Mouse (Mus musculus) T-cell, adult 2 months (primary cell): ENCODE results near the gene Adgrl1.

ENCODE experiments used
- DNase-seq: peaks from one replicate; pipeline ENCODE4 v3.0.0; 2022; ENCODE audit warnings: low spot score

The Adgrl1 gene

DNA sequence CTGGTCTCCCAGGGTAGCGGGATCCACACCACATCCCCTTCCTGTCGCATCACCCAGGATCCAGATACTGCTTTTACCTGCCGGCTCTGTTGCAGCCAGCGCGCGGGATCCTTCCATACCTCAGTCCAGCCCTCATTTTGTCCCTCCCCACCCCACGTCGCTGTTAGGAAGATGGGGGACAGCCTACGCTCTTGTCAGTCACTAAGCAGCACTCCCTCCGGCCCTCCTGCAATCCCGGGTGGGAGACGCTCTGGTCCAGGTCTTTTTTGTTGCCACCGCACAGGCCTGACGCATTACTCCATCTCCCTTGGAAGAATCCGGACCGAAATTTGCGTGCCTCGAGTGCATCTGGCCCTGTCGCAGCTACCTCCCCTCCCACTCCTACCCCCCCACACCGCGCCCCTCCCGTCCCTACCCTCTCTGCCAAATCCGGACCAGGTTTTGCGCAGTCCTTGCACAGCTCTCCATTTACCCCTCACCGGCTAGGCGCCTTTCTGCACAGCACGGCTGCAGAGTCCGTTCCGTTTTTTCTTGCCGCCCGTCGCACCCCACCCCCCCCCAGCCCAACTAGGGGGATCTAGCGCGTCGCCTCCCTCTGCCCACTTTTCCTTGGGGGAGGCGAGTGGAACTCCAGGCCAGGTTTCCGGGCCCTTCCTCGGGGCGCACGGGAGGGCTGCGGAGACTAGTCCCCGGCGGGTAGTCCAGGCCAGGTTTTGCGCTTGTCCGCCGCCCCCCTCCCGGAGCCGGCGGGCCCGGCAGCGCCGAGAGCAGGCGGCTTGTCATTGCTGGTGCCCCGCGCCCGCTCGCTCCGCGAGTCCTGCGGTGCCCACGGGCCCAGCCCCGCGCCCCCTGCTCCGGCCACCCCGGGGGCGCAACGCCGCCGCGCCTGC, at the start of gene Adgrl1:
TSS of gene Adgrl1 (plus strand) at position 743 of the 890 bp plus-strand sequence.
- DNase-seq = peak; percentile 77

DNA sequence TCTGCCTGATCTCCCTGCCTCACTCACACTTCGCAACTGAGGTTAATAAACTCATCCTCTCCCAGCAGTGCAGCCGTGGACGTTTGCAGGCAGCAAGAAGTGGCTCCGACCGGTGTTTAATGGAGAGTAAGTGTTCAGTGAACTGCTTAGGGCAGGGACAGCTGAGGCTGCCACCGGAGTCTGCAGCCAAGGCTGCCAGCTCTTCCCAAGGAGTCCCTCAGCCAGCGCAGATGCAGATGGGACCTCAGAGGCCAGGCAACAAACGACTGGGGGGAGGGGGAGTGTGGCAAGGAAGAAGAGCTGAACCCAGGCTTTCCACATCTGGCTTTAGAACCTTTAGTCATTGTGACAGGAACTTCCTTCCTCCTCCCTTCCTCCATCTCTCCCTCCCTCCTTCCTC, 47.6 kb upstream of the Adgrl1 start:
- no peak for DNase-seq

DNA sequence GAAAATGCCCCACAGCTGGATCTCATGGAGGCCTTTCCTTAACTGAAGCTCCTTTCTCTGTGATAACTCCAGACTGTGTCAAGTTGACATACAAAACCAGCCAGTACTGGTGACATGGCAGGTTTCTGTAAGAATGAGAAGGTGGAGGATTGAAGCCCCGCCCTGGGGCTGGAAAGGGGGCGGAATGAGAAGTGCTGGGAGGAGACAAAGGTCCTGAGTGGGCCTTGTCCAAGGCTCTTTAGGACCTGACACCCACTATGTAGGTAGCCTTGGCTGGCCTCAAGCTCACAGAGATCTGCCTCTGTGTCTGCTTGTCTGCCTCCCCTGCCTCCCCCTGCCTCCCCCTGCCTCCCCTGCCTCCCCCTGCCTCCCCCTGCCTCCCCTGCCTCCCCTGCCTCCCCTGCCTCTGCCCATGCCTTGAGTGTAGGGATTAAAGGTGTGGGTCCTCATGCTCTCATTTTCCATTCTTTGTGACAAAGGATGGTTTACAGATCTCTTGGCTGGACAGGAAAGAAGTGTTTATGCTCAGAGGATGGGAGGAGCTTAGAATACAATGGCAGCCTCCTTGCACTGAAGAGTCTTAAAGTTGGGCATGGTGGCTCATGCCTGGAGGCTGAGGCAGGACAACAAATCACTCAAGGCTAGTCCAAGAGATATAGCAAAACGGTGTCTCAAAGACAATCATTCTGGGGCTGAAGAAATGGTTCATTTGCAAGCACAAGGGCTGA, 46.4 kb upstream of the Adgrl1 start:
- no peak for DNase-seq

DNA sequence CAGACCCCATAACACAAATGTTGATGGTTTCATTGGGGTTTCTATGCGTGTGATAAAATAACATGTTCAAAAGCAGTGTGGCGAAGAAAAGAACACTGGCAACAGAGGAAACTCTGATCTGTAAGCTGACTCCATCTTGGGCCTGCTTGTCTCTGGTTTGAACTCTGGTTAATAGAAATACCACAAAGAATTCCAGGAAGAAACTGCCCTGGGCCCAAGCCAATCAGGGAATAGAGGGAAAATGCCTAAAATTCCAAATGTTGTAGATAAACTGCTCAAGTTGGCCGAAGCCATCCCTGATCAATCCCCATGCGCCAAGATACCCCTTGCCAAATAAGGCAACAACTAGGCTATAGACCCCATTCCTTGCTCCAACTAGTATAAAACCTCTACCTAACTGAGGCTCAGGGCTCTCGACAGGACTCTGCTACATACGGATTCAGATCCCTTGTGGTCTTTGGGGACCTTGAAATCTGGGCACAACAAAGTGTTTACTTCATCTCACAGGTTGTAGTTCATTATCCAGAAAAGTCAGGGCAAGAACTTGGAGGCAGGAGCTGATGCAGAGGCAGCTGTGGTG, 43.3 kb upstream of the Adgrl1 start:
- no peak for DNase-seq

DNA sequence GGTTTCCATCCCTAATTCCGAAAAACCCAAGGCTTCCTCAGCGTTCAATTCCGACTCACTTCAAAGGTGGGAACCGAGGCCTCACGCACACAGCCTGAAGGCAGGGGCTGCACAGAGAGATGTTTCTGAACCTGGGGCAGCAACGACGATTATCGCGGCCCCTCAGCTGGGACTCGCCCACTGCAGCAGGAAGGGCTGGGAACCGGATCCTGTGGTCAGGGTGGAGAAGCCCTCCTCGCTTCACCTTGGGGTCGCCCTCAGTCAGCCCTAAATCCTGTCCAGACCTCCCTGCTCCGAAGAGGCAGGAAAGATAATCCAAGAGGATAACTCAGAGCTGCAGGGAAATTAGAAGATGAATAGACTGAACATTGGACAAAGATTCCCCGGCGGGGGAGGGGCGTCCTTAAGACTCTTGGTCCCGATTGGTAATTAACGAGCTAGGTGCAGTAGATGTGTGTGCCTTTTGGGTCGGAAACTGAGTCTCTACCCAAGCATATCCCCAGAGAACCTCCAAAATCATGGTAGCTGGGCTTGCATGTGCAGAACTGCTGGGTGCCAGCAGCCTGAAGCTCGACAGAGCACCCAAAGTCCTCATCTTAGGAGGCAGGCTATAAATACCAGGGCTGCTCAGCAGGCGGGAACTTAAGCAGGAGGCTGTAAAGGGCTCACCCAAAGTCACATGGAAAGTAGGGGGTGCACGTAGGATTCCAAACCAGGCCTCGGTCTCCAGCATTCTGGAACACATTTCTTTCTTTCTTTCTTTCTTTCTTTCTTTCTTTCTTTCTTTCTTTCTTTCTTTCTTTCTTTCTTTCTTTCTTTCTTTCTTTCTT, 37.3 kb upstream of the Adgrl1 start:
- DNase-seq = no peak

DNA sequence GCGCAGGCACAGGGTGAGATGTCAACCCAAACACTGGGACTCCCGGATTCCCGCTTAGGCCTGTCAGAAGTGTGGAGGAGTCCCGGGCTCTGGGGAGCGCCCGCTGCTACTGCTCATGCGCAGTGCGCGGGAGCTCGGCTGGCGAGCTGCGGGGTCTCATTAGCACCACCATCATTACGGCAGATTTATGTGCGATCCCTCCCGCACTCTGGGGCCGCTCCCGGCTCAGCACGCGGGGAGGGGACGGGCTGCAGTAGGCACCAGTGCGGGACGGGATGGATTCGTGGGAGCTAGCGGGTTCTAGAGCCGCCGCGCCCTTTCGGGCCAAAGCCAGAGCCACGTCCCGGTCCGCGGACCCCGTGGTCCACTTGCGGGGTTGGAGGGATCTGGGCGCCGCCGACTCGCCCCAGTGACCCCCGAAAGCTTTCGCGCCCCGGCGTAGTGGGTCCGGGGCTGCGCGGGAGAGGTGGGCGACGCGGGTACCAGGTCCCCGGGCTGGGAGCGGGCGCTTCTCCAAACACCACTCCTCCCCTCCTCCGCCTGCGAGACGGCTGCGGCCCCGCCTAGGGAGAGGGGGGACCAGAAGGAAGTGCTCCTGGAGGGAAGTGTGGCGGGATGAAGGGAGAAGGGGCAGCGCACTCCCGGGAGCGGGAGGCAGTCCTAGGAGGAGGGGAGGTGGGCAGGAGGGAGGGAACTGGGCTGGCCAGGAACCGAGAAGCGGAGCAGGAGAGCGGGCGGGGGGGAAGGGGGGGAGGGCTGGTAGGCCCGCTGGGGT, 24.8 kb upstream of the Adgrl1 start:
- no peak for DNase-seq

DNA sequence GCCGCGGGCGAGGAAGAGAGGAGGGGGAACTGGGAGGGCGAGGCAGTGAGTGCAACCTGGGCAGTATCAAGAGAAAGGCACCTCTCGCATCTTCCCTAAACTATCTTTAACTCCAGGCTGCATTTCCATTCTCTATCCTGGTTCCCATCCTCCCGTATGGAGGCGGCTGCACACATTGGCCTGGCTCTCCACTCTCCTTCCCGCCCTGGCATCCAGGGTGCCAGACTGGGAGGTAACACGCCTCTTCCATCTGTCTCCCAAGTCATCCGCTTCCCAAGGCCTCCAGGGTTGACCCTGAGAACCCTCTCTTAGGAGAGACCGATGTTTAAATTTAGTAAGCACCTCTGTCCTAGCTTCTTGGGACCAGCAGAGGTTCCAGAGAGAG, 24.3 kb upstream of the Adgrl1 start:
- DNase-seq = no peak

DNA sequence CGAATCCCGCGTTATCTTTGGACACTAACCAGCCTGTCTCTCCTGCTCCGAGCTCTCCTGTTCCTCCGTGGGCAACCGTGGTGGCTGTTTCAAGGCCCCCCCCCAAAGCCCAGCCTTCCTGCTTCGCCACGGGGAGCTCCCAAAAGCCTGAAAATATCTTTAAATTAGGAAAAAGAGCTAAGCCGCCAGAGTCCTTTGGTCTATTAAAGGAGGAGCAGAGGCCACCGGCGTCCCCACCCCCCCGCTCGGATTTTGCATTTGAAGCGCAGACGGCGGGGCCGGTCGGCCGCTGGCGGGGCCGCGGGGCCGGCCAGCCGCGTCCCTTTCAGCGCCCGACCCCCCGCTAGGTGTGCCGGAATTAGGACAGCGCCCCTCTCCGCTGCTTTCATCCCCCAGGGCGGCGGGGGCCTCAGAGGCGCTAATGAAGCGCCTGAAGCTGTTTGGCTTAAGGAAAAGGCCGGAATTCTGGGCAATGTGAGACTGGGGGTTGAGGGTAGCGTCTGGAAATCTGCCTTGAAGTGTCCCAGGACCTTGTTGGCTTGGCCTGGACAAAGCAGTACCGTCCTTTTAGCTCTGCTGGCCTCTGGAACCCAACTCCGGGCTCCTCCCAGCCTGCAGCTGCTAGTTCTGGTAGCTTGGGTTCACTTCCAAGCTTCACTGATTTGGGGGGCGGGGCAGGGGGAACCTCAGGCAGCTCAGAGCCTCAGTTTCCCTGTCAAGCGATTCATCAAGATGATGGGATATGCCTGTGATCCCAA, 23.6 kb upstream of the Adgrl1 start:
- DNase-seq = no peak

DNA sequence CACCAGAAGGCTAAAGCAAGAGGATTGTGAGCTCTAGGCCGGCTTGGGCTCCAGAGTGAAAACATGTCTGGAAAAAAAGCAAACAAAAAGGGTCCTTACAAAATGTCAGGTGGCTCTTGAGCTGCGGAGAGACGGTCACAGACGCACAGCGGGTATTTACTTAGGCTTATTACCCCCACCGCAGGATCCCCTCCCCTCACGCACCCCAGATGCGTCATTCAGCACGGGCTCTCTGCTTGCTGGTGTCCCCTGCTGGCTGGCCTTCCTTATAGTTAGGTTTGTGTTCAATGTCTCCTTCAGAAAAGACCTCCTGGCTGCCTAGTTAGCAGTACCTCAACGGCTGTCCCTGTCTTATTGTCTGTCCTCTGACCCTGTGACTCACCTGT, 23.1 kb upstream of the Adgrl1 start:
- DNase-seq = peak; percentile 48

DNA sequence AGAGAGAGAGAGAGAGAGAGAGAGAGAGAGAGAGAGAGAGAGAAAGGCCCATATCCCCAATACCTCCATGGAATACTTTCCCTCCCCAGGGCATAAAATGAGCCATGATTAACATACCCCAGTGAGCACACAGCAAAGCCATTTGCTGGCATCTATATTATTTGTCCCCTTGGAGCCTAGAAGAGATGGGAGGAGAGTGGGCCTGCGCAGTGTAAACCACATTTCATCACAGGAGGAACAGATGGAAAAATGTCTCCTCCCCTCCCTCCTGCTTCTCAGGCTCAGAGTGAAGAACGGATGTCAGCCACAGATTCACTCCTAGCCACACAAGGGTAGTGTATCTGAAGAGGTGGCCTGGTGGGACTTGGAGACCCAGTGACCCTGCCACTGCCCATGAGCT, 11.5 kb upstream of the Adgrl1 start:
- DNase-seq = no peak

DNA sequence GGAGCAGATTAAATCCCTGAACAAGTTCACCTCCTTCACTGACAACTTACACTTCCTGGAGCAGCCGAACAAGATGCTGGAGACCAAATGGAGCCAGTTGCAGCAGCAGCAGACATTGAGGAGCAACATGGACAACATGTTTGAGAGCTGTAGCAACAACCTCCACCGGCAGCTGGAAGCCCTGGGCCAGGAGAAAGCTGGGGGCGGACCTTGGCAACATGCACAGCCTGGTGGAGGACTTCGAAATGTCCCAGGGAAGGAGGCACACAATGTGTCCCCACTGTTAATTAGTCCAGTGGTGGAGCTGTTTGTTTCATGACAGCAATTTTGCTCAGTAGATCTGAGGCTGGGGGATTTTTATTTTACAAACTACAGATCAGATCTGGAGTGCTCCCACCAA, 7.8 kb upstream of the Adgrl1 start:
- DNase-seq = no peak

DNA sequence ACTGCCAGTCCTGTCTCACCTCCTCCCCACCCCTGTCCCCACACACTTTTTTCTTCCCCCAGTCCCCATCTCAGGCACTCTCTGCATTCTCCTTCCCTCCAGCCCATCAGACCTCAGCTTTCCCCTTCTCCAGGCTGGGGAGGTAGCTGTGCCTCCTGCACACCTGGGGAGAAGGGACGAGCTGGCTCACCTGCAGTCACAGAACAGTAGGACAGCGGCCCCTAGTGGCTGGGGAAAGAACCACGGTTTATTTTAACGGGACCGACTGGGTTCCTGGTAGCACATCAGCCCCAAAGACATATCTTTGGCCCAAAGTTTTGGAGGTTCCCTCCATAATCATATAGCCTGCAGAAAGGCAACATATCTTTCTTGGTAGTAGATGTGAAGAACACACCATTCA, 6.0 kb upstream of the Adgrl1 start:
- peak; percentile 79 for DNase-seq

DNA sequence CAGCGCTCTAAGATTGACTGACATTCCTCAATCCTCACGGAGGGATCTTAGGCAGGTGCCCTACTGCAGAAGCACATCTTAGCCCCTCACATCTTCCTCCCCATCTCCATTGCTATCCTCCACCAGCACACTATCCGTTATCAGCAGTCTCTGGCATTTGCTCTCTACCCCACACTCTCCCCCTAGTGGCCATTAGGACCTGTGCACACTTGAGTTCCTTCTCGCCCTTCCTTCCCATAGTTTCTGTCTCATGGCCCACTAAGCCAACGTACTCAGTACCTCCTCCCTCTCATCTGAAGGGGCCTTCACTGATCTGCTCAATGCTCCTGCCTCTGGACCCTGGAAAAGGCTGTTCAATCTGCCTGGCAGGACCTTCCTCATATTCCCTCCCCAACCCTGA, 4.0 kb upstream of the Adgrl1 start:
- DNase-seq = peak; percentile 57

DNA sequence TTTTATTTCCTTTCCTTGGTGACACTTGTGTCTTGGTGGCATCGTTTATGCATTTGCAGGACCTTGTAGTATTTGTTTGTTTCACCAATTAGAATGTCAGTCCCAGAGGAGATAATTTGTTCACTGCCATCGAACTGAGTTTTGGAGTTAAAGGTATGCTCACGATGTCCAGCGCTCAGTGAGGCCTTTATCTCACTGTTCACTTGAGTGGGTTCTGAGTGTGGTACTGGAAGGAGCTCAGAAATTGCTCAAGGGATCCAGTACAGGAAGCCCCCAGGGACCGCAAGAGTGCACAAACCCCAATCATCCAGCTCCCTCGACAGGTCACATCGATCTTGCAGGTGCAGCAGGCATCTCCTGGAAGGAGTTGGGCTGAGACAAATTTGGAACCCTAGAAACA, 3.4 kb upstream of the Adgrl1 start:
- no peak for DNase-seq

DNA sequence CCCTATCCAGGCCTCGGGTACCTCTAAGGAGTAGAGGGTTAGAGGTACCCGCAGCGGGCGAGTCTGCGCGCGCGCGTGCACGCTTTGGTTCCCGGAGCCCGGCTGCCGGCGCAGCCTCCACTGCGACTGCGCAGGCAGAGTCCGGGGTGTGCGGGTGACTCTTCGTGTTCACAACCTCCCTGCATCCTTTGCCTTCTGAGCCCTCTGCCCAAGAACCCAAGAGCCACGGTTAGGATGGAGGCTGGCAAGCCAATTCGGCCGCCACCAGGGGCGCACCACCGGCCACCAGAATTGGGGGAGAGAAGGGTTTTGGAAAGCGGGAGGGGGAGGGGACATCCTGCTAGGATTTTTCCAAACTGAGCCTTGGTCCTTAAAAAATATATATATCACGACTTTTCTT, 2.7 kb upstream of the Adgrl1 start:
- peak; percentile 43 for DNase-seq

DNA sequence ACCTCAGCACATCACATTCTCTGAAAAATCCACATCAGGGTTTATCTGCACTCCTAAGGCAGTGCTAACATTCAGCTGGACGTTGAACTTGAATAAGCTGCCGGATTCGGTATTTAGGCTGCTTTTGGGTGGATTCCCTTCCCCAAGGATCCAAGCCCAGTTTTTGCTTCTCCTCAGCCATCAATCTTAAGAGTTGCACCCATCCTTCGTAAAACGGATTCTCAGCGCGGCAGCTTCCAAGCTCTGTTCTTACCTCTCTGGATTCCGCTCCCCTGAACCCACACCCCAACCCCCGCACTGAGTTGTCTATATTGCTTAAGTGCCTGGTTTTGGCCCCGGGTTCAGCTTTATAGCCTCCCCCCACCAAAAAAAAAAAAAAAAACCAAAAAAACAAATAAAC, 1.4 kb upstream of the Adgrl1 start:
- DNase-seq = no peak

DNA sequence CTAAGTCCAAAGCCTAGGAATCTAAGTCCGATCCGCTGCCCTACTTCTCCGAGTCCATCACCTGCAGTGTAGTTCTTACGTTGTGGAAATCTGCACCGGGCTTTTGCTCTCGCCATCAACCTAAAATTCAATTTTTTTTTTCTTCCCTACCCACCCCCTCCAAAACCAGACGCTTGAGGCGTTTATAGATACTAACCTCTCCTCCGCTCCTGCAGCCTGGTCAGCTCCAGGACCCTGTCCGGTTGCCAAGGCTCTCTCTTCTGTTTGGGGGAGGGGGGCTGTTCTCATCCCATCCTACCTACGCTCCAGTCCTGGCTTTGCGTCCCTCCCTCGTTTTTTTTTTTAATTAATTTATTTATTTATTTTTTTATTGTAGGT, 931 bp upstream of the Adgrl1 start:
- peak; percentile 27 for DNase-seq

DNA sequence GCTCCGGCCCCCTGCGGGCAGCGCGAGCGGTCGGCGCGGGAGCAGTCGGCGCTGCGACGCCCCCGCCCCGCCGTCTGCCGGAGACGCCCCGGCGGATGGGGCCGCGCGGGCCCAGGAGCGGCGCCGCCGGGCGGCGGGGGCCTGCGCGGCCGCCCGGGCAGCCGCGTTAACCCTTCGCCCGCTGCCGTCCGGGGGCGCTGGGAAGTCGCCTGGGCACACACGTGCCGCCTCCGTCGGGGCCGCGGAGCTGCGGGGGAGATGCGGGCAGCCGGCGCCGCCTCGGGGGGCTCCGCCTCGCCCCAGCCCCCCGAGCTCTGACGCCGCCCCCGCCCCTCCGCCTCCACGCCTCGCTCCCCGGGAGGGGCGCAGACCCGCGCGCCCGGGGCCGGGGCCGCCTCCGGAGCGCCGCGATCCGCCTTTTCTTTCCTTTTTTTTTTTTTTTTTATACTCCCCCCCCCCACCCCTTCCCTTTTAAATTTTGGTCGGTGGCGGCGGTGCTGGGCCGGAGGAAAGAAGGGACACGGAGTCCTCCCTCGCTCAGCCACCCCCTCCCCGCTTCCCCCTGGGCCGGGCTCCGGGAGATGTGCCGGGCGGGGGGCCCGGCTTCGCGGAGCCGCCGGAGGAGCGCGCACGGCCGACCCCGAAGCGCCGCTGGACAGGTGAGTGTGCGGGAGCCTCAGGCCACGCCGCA, 506 bp downstream of the Adgrl1 start:
- DNase-seq = peak; percentile 23

DNA sequence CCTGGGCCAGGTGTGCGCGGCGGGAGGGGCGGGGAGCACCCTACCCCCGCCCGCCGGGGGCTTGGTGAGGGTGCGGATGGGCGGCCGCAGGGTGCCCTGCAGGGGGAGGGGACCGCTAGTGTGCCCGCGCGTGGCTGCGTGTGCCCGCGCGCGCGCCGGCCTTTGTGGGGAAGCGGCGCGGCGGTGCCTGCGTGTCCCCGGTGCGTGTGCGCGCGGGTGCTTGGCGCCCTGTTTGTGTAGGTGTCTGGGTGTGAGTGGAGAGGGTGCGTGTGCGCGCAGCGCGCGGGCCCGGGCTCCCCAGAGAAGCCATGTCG, 1.0 kb downstream of the Adgrl1 start:
- peak; percentile 48 for DNase-seq
